13 mouse cellular contexts compared by ENCODE assay signal in genomic region chr11:65069609-65070008, GRCm38 (mm10).
DNase-seq lines count a peak whose midpoint lies in the region; ATAC-seq and TF ChIP-seq lines count a peak whose summit lies in the region.
"Had no signal": no experiment of that assay in that cellular context is flagged by ENCODE, and none has a peak within 500 bp of the region (broad histone marks: within the 10 kb centered on the region; RNA-seq: fewer than 3 reads in every experiment).

No protein-coding gene starts in this region.

- H3K9me3 ChIP-seq in intestine, embryonic 14.5 days (ENCODE audit: control insufficient read depth, low read length) = no peaks in the 10 kb centered on the region
- no peaks in the 10 kb centered on the region for H3K9me3 ChIP-seq in intestine, postnatal 0 days (ENCODE audit: control insufficient read depth)
- H3K9me3 ChIP-seq in liver, postnatal 0 days (ENCODE audit: low read length) = no peaks in the 10 kb centered on the region
- H3K9me3 ChIP-seq in midbrain, embryonic 13.5 days = no peaks in the 10 kb centered on the region
- H3K9me3 ChIP-seq: hindbrain, embryonic 12.5 days; neural tube, embryonic 13.5 days had no signal

- no peak overlapping the region for H3K9ac ChIP-seq in intestine, embryonic 14.5 days (ENCODE audit: low read length)
- no peak overlapping the region for H3K9ac ChIP-seq in intestine, postnatal 0 days (ENCODE audit: low read depth, low read length)
- H3K9ac ChIP-seq in liver, postnatal 0 days (replicated peaks) = no peak overlapping the region
- no peak overlapping the region for H3K9ac ChIP-seq in midbrain, embryonic 13.5 days (replicated peaks)
- H3K9ac ChIP-seq: hindbrain, embryonic 12.5 days; neural tube, embryonic 13.5 days had no signal

- no peaks in the 10 kb centered on the region for H3K4me1 ChIP-seq in intestine, embryonic 14.5 days (replicated peaks; ENCODE audit: control insufficient read depth, insufficient read depth, low read length)
- H3K4me1 ChIP-seq in intestine, postnatal 0 days (replicated peaks; ENCODE audit: control insufficient read depth, insufficient read depth, low read length) = no peaks in the 10 kb centered on the region
- peaks cover 10% of the 10 kb centered on the region for H3K4me1 ChIP-seq in bone marrow macrophage, adult 2 months (ENCODE audit: control insufficient read depth, insufficient read depth, low read length)
- no peaks in the 10 kb centered on the region for H3K4me1 ChIP-seq in liver, postnatal 0 days (ENCODE audit: insufficient read depth)
- no peaks in the 10 kb centered on the region for H3K4me1 ChIP-seq in midbrain, embryonic 13.5 days (replicated peaks)
- H3K4me1 ChIP-seq: hindbrain, embryonic 12.5 days; neural tube, embryonic 13.5 days had no signal

- no peak overlapping the region for H3K4me3 ChIP-seq in intestine, embryonic 14.5 days (ENCODE audit: low read depth, low read length)
- H3K4me3 ChIP-seq in intestine, postnatal 0 days (ENCODE audit: low read depth, low read length) = no peak overlapping the region
- H3K4me3 ChIP-seq in bone marrow macrophage, adult 2 months (ENCODE audit: insufficient read depth, low read length) = no peak overlapping the region
- no peak overlapping the region for H3K4me3 ChIP-seq in liver, postnatal 0 days (ENCODE audit: low read depth, low read length)
- H3K4me3 ChIP-seq in midbrain, embryonic 13.5 days (replicated peaks) = no peak overlapping the region
- H3K4me3 ChIP-seq: hindbrain, embryonic 12.5 days; neural tube, embryonic 13.5 days had no signal

- DNase-seq in intestine, embryonic 14.5 days (ENCODE audit: low spot score) = peak; percentile 13
- peak; percentile 57 to 61 for DNase-seq in frontal cortex, adult 2 months (ENCODE audit: extremely low spot score in 1 of 2, low spot score in 1 of 2)
- DNase-seq in layer of hippocampus, adult 9-10 months (ENCODE audit: low spot score) = peak; percentile 27
- no peak for DNase-seq in liver, postnatal 0 days
- DNase-seq: adrenal gland, postnatal 14 days; cerebellum, postnatal 25 days; gastrocnemius, postnatal 10 days; kidney, adult 11 months had no signal

- H3K27me3 ChIP-seq in intestine, embryonic 14.5 days (replicated peaks; ENCODE audit: control insufficient read depth, insufficient read depth, low read length) = no peaks in the 10 kb centered on the region
- no peaks in the 10 kb centered on the region for H3K27me3 ChIP-seq in intestine, postnatal 0 days (replicated peaks; ENCODE audit: control insufficient read depth, insufficient read depth, low read length)
- H3K27me3 ChIP-seq in liver, postnatal 0 days (ENCODE audit: insufficient read depth, low read length) = no peaks in the 10 kb centered on the region
- H3K27me3 ChIP-seq in midbrain, embryonic 13.5 days = no peaks in the 10 kb centered on the region
- H3K27me3 ChIP-seq: hindbrain, embryonic 12.5 days; neural tube, embryonic 13.5 days had no signal

- no peaks in the 10 kb centered on the region for H3K36me3 ChIP-seq in intestine, embryonic 14.5 days (ENCODE audit: control insufficient read depth, insufficient read depth, low read length)
- H3K36me3 ChIP-seq in intestine, postnatal 0 days (ENCODE audit: control insufficient read depth, insufficient read depth) = no peaks in the 10 kb centered on the region
- H3K36me3 ChIP-seq in liver, postnatal 0 days (replicated peaks; ENCODE audit: insufficient read depth, low read length) = no peaks in the 10 kb centered on the region
- H3K36me3 ChIP-seq in midbrain, embryonic 13.5 days = no peaks in the 10 kb centered on the region
- H3K36me3 ChIP-seq: hindbrain, embryonic 12.5 days had no signal

- TF ChIP-seq CTCF in intestine, postnatal 0 days (IDR thresholded peaks at IDR 0.05; ENCODE audit: low read depth) = no peak
- no peak for TF ChIP-seq CTCF in bone marrow macrophage, adult 2 months (IDR thresholded peaks at IDR 0.05; ENCODE audit: low read depth, low read length)
- no peak for TF ChIP-seq CTCF in liver, postnatal 0 days (IDR thresholded peaks at IDR 0.05; ENCODE audit: low read depth)

- no peak for TF ChIP-seq POLR2A in bone marrow macrophage, adult 2 months (IDR thresholded peaks at IDR 0.05; ENCODE audit: borderline replicate concordance, low read depth, low read length)

- H3K4me2 ChIP-seq in intestine, embryonic 14.5 days (ENCODE audit: low read length) = no peak overlapping the region
- H3K4me2 ChIP-seq in intestine, postnatal 0 days (replicated peaks; ENCODE audit: low read depth) = no peak overlapping the region
- H3K4me2 ChIP-seq in liver, postnatal 0 days (ENCODE audit: low read depth, low read length) = no peak overlapping the region
- H3K4me2 ChIP-seq in midbrain, embryonic 13.5 days (replicated peaks) = no peak overlapping the region
- H3K4me2 ChIP-seq: hindbrain, embryonic 12.5 days; neural tube, embryonic 13.5 days had no signal

- no peak for ATAC-seq in intestine, embryonic 14.5 days (replicated peaks; ENCODE audit: low FRiP score, low TSS enrichment, low read depth)
- ATAC-seq in intestine, postnatal 0 days = no peak
- no peak for ATAC-seq in liver, postnatal 0 days
- ATAC-seq in midbrain, embryonic 13.5 days = no peak

- no peak for TF ChIP-seq EP300 in liver, postnatal 0 days (IDR thresholded peaks at IDR 0.05; ENCODE audit: low read depth)

- H3K27ac ChIP-seq in intestine, embryonic 14.5 days (ENCODE audit: low read depth) = no peak overlapping the region
- H3K27ac ChIP-seq in intestine, postnatal 0 days (ENCODE audit: low read depth, low read length) = no peak overlapping the region
- H3K27ac ChIP-seq in bone marrow macrophage, adult 2 months (ENCODE audit: insufficient read depth, low read depth, low read length) = peak overlapping the region; percentile 47
- H3K27ac ChIP-seq in liver, postnatal 0 days (ENCODE audit: low read depth) = no peak overlapping the region
- no peak overlapping the region for H3K27ac ChIP-seq in midbrain, embryonic 13.5 days
- H3K27ac ChIP-seq: hindbrain, embryonic 12.5 days; neural tube, embryonic 13.5 days had no signal

- 89% methylated on average over 5 of the region's 5 CpGs for WGBS in intestine, embryonic 14.5 days
- WGBS in intestine, postnatal 0 days = 86% methylated on average over 5 of the region's 5 CpGs
- WGBS in liver, postnatal 0 days (ENCODE audit: insufficient replicate concordance) = 73% methylated on average over 5 of the region's 5 CpGs
- WGBS in midbrain, embryonic 13.5 days = 91% methylated on average over 5 of the region's 5 CpGs
